Mouse (Mus musculus): Measurements from ENCODE around the gene Scn5a.

Scn5a gene

GRCm38 (mm10) chr9:119564803-119565202, 14.0 kb downstream of the Scn5a start:
- DNase-seq (ENCODE audit: low spot score), result no peak

DNA sequence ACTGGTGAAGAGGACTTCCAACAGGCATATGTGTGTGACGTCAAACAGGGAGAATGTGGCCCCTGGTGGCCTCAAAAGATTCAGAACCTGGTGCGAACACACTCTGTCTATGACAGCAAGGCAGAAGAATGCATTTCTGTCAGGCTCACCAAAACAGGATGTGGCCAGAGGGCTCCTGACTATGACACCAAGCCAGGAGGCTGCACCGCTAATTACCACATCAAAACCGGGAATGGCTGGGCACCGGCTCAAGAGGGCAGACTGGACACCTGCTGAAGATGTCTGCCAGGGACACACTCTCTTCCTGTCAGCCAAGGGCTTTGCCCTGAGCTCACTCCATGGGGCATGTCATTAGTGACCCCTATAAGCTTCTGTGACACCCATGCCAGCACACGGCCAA, 15.2 kb downstream of the Scn5a start:
- DNase-seq (ENCODE audit: low spot score), result no peak

DNA sequence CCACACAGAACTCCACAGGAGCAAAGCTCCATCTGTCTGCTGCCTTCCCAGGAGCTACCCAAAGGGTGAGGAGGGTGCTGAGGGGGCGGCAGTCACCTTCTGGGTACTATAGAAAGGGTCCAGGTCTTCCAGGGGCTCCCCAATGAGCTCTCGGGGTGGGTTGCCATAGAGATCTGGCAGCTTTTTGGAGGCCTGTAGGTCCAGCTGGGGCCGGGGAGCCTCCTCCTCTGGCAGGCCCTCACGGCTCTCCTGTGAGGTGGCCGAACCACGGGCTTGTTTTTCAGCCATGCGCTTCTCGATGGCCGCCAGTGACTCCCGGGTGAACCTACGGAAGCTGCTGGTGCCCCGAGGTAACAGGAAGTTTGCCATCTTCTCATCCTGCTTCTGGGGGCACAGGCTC, 16.6 kb downstream of the Scn5a start:
- no peak for DNase-seq (ENCODE audit: low spot score)

- DNase-seq (ENCODE audit: low spot score), result peak; percentile 4
Measured at GRCm38 (mm10) chr9:119561746-119562145, 17.1 kb downstream of the Scn5a start.

GRCm38 (mm10) chr9:119559537-119560276, 19.1 kb downstream of the Scn5a start:
- DNase-seq (ENCODE audit: low spot score), result no peak

DNA sequence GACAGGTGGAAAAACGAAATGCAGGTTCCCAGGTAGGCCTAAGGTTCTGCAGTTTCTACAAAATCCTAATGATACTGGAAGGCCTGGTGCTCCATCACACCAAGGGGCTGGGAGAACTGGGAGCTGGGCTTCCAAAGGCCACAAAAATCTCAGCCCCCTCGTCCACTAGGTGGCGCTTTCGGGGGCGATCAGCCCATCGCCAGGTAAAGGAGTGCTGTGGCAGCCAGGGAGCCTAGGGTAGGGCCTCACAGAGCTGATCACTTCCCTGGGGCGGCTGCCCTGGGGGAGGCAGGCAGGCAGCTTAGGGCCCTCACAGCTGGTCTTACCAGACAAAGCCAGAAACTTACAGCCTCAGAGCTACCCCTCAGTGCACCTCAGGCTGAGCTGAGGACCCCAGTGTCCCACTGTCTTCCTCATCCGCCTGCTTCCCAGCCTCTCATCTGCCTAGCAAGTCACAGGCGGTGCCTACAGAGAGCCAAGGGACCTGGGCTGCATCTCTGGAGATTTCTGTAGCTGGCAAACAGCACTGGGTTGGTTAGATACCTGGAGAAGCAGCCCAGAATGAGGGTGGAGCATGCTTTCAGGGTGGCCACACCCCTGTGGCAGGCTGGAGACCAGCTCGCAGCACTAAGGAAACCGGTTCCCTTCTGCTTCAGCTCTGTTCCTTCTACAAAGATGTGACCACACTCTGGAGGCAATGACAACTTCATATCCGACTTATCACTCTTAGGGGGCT, 20.5 kb downstream of the Scn5a start:
- no peak for DNase-seq (ENCODE audit: low spot score)

GRCm38 (mm10) chr9:119556043-119556442, 22.8 kb downstream of the Scn5a start:
- DNase-seq (ENCODE audit: low spot score), result no peak

DNA sequence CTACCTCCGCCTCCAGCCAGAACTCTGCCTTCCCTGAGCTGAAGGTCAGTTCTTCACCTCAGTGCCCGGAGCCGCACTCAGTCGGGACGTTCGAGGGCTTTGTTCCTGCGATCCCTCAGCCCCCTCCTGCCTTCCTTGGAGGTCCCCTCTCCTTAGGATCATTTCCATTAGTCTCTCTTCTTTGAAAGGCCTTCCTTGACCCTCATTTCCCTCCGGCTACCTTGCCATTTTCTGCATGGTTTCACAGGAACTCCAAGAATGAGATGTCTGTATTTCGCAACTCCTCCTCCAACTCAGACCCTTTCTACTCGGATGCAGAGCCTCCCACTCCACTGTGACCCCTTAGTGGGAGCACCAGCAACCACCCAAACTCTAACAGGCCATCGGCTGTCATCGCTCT, 31.3 kb downstream of the Scn5a start:
- DNase-seq (ENCODE audit: low spot score), result no peak

GRCm38 (mm10) chr9:119547128-119547527, 31.7 kb downstream of the Scn5a start:
- DNase-seq (ENCODE audit: low spot score), result no peak

- DNase-seq (ENCODE audit: low spot score), result no peak
Measured at GRCm38 (mm10) chr9:119540726-119541125, 38.1 kb downstream of the Scn5a start.

DNA sequence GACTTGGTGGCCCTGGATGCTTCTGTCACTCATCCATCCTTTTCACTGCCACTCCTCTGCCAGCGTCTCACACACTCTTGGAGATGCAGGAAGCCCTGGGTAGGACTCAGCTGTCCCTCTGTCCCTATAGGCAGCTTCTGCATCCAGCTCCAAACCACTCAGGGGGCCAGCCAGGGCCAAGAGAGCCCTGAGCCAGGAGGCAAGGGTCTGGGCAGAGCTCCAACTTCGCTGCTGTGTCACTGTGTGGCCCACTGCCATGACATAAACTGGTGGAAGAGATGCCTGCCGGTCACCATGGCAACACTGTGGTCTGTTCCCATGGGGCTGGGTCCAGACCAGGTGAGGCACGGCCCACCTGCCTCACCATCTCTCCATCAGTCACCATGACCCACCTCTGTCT, 41.0 kb downstream of the Scn5a start:
- no peak for DNase-seq (ENCODE audit: low spot score)

GRCm38 (mm10) chr9:119531684-119532417, 47.0 kb downstream of the Scn5a start:
- DNase-seq (ENCODE audit: low spot score), result no peak

GRCm38 (mm10) chr9:119524511-119524910, 54.3 kb downstream of the Scn5a start:
- no peak for DNase-seq (ENCODE audit: low spot score)

GRCm38 (mm10) chr9:119523301-119523700, 55.5 kb downstream of the Scn5a start:
- no peak for DNase-seq (ENCODE audit: low spot score)

- no peak for DNase-seq (ENCODE audit: low spot score)
Measured at GRCm38 (mm10) chr9:119519116-119519515, 59.7 kb downstream of the Scn5a start.

GRCm38 (mm10) chr9:119518177-119518576, 60.6 kb downstream of the Scn5a start:
- no peak for DNase-seq (ENCODE audit: low spot score)

DNA sequence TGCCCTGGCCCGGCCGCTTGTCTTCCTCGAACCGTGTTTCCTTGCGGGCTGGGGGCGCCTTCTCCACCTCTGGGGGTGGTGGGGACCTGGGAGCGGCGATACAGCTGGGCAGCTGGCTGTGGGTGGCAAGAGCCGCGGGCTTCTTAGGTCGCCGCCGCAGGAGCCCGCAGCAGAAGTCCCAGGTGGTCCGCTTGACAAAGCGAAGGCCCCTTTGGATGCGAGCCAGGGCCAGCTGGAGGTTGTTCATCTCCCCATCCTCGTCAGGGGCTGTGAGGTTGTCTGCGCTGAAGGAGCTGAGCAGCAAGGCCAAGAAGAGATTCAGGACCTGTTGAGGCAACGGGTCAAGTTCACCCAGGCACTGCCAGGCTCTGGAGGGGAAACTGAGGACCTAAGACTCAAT, 61.3 kb downstream of the Scn5a start:
- no peak for DNase-seq (ENCODE audit: low spot score)

- no peak for DNase-seq (ENCODE audit: low spot score)
Measured at GRCm38 (mm10) chr9:119516815-119517214, 62.0 kb downstream of the Scn5a start.

- no peak for DNase-seq (ENCODE audit: low spot score)
Measured at GRCm38 (mm10) chr9:119515454-119515853, 63.4 kb downstream of the Scn5a start.

DNA sequence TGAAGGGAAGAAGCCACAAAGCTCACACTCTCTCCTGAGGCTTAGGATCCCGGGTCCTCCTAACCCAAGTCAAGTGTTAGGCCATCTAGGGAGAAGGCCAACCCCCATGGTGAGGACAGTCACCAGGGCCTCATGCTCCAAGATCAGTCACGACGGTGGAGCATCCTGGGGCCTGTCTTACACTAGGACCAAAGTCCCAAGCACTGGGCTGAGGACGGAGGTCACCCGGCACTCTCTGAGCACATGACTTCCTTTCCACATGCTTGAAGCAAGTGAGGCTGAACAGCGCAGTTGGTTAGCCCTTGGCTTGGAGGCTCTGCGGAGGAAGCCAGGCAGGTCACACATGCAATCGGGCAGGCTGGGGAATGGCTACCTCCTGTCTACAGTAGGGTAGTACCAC, 63.8 kb downstream of the Scn5a start:
- no peak for DNase-seq (ENCODE audit: low spot score)

DNA sequence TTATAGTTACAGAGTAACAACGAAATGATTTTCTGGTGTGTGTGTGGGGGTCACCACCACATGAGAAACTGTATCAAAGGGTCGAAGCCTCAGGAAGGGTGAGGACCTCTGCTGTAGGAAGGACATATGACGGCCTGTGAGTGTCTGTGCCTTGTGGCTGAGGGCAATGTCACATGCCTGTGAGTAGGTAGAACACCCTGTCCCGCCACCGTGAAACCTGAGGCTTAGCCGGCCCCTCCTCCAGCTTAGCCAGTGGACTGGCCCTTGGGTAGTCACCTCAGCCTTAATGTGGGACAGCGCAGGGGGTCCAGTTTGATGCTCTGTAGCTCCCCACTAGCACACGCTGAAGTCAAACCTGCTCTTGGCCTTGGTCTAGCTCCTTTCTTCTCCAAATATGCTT, 65.0 kb downstream of the Scn5a start:
- DNase-seq (ENCODE audit: low spot score), result no peak

GRCm38 (mm10) chr9:119512993-119513392, 65.8 kb downstream of the Scn5a start:
- DNase-seq (ENCODE audit: low spot score), result no peak

DNA sequence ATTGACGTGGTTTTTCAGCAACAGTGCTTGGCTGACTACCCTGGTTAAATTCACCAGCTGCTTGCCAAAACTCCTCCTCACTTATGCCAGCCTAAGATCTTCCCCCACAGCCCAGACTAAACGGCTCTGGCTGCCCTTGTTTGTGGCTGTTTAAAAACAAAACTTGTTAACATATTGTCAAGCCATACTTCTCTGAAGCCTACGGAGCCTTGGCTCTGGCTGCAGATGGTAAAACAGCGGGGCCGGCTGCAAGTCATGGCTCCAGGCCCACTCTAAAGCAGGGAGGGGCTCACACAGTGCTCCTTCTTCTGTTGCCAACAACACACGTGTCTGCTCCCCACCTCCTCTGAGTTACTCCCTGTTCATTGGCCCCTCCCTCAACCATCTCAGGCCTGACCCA, 67.9 kb downstream of the Scn5a start:
- DNase-seq (ENCODE audit: low spot score), result peak; percentile 9

Data from adipocyte (in vitro differentiated cells).